In the genomic region with DNA sequence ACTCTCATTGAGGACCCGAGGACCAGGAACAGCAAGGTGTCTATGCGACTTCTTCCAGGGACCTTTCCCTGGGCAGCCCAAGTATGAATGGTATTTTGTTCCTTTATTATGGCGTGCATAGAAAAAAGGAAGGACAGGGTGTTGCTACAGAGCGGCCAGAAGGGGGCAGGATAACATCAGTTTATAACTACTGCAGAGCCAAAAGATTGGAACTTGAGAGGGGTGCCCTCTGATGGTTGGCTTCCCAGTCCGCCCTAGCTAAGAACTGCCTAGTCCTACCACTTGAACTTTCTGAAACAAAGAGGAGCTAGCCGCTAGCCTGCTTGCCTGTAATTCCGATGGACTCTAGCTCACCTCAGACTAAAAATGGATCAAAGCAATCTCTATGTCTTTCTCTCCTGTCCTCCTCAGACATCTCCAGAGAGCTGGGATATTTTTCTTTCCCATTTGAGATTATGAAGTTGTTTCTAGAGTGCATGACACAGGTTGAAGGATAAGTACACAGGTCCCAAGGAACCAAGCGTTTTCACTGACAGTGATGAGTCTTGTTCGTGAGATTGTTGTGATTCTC, we compare ENCODE assay signal across 9 mouse cellular contexts. TPM values are rescaled to one million over a fixed set of nuclear protein-coding genes. Genes with fewer than 3 reads are reported as not detected.
DNase-seq lines count a peak whose midpoint lies in the region; ATAC-seq and TF ChIP-seq lines count a peak whose summit lies in the region.
"Had no signal": no experiment of that assay in that cellular context is flagged by ENCODE, and none has a peak within 500 bp of the region (broad histone marks: within the 10 kb centered on the region; RNA-seq: fewer than 3 reads in every experiment).

No protein-coding gene starts in this region.

- H3K4me2 ChIP-seq in kidney, embryonic 16.5 days (replicated peaks; ENCODE audit: low read depth, low read length): no peak overlapping the region

- no peaks in the 10 kb centered on the region for H3K9me3 ChIP-seq in heart, embryonic 10.5 days
- H3K9me3 ChIP-seq in kidney, embryonic 16.5 days (ENCODE audit: low read length): no peaks in the 10 kb centered on the region
- H3K9me3 ChIP-seq: embryonic facial prominence, embryonic 12.5 days had no signal

- TF ChIP-seq CTCF in testis, adult 2 months (IDR thresholded peaks at IDR 0.05; ENCODE audit: control insufficient read depth, insufficient read depth, insufficient replicate concordance, low read depth, low read length): peak; percentile 35; the same call in 1 of the 2 replicates

- no peak overlapping the region for H3K4me3 ChIP-seq in heart, embryonic 10.5 days
- no peak overlapping the region for H3K4me3 ChIP-seq in kidney, embryonic 16.5 days (ENCODE audit: low read length)
- no peak overlapping the region for H3K4me3 ChIP-seq in testis, adult 2 months (ENCODE audit: control insufficient read depth, low read depth, low read length)

- DNase-seq in 416B (ENCODE audit: low read depth) (peak; percentile 88), liver (peak; percentile 65)
- DNase-seq in adrenal gland, adult 2 months: peak; percentile 81
- peak; percentile 77 for DNase-seq in embryo, embryonic 11.5 days (ENCODE audit: low read depth, low spot score)
- peak; percentile 83 for DNase-seq in heart, embryonic 10.5 days (ENCODE audit: low spot score)
- DNase-seq in neural tube, embryonic 10.5 days (ENCODE audit: extremely low spot score, low spot score): peak; percentile 64

- no peak for TF ChIP-seq POLR2A in testis, adult 2 months (IDR thresholded peaks at IDR 0.05; ENCODE audit: control insufficient read depth, low read depth, low read length)

- H3K9ac ChIP-seq in kidney, embryonic 16.5 days (replicated peaks; ENCODE audit: low read length): no peak overlapping the region

- H3K27ac ChIP-seq in heart, embryonic 10.5 days: no peak overlapping the region
- H3K27ac ChIP-seq in kidney, embryonic 16.5 days (ENCODE audit: low read length): no peak overlapping the region
- no peak overlapping the region for H3K27ac ChIP-seq in testis, adult 2 months (ENCODE audit: control insufficient read depth, insufficient read depth, low read depth, low read length)

- 12% methylated on average over 9 of the region's 9 CpGs for WGBS in heart, embryonic 10.5 days
- WGBS in kidney, embryonic 16.5 days: 14% methylated on average over 9 of the region's 9 CpGs

- peaks cover 7% of the 10 kb centered on the region for H3K27me3 ChIP-seq in heart, embryonic 10.5 days (ENCODE audit: insufficient read depth, poor library complexity, severe bottlenecking)
- no peaks in the 10 kb centered on the region for H3K27me3 ChIP-seq in kidney, embryonic 16.5 days (ENCODE audit: insufficient read depth, low read length)
- no peaks in the 10 kb centered on the region for H3K27me3 ChIP-seq in testis, adult 2 months (ENCODE audit: control insufficient read depth, insufficient read depth, low read length)

- H3K4me1 ChIP-seq in heart, embryonic 10.5 days: peaks cover 7% of the 10 kb centered on the region
- peaks cover 12% of the 10 kb centered on the region; the same call in 1 of the 2 replicates for H3K4me1 ChIP-seq in kidney, embryonic 16.5 days (ENCODE audit: insufficient read depth, low read length)
- no peaks in the 10 kb centered on the region; the same call in 1 of the 2 replicates for H3K4me1 ChIP-seq in testis, adult 2 months (ENCODE audit: control insufficient read depth, insufficient read depth, low read length)

- ATAC-seq in kidney, embryonic 16.5 days (ENCODE audit: low FRiP score, low TSS enrichment): peak; percentile 71

- H3K36me3 ChIP-seq in heart, embryonic 10.5 days: no peaks in the 10 kb centered on the region
- H3K36me3 ChIP-seq in kidney, embryonic 16.5 days (ENCODE audit: insufficient read depth, low read length): no peaks in the 10 kb centered on the region
- no peaks in the 10 kb centered on the region for H3K36me3 ChIP-seq in testis, adult 2 months (ENCODE audit: control insufficient read depth, insufficient read depth, low read length)
- H3K36me3 ChIP-seq: embryonic facial prominence, embryonic 12.5 days had no signal

RNA-seq across cellular contexts. Expression of gene Spr, which starts 16.5 kb away (rescaled TPM):
- 10 to 100 TPM; 56.3 to 74.8 TPM for total RNA-seq in adrenal gland, adult 2 months (2021)
- polyA plus RNA-seq in adrenal gland, adult 2 months (2012; rRNA removed): 22.7 and 43.9 TPM in 2 replicates
- 57.2 and 69.2 TPM in 2 replicates for polyA plus RNA-seq in heart, embryonic 10.5 days (2016; fragmentation: Nextera tagmentation; extraction: Ambion mirVana)
- polyA plus RNA-seq in kidney, embryonic 16.5 days (2015; fragmentation: Nextera tagmentation; extraction: Ambion mirVana): 75.8 and 81.1 TPM in 2 replicates
- polyA plus RNA-seq in testis, adult 2 months (2012; rRNA removed): 1.8 and 2.3 TPM in 2 replicates

RNA-seq across cellular contexts. Expression of gene Emx1, which starts 33.2 kb away (rescaled TPM):
- total RNA-seq in adrenal gland, adult 2 months (2021): not detected
- not detected in 2 replicates for polyA plus RNA-seq in adrenal gland, adult 2 months (2012; rRNA removed)
- polyA plus RNA-seq in heart, embryonic 10.5 days (2016; fragmentation: Nextera tagmentation; extraction: Ambion mirVana): 0.15 and 0.85 TPM in 2 replicates
- polyA plus RNA-seq in kidney, embryonic 16.5 days (2015; fragmentation: Nextera tagmentation; extraction: Ambion mirVana): 17.9 and 19.7 TPM in 2 replicates
- polyA plus RNA-seq in testis, adult 2 months (2012; rRNA removed): 0.10 and 0.11 TPM in 2 replicates

Comparison
In these comparisons a context has a peak if more than half of its experiments do, and no peak if none do; other contexts are left out.
1. RNA of gene Emx1, which starts 33.2 kb away (polyA plus RNA-seq): 17.9 to 19.7 TPM in kidney, embryonic 16.5 days; 0.15 to 0.85 TPM in heart, embryonic 10.5 days, 0.10 to 0.11 TPM in testis, adult 2 months and not detected in adrenal gland, adult 2 months; every median in the first group is over 10 times any median in the second.
2. Peak in every context shown above with its lines, with median percentiles within 50 percentile points of each other: DNase-seq.